ENCODE assay signal across 20 mouse cellular contexts in the genomic region with DNA sequence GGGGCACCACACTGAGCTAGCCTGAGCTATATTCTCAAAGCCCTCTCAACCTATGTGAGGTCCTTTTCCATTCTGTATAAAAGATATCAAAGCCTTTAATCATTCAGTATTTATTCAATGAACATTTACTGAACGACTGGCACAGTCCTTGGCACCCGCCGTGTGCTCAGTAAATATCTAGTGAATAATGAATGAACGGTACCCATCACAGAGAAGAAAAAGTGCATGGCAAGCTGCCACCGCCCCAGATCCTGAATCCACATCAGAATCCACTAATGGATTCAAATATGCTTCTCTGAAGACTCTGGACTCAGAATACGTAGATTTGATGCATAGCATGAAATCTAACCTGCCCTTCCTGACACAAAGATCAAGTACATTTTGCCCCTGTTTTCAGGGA. TPM values are rescaled to one million over a fixed set of nuclear protein-coding genes. Genes with fewer than 3 reads are reported as not detected.
DNase-seq lines count a peak whose midpoint lies in the region; ATAC-seq and TF ChIP-seq lines count a peak whose summit lies in the region.
"Had no signal": no experiment of that assay in that cellular context is flagged by ENCODE, and none has a peak within 500 bp of the region (broad histone marks: within the 10 kb centered on the region; RNA-seq: fewer than 3 reads in every experiment).

No protein-coding gene starts in this region.

- no peak overlapping the region for H3K9ac ChIP-seq in kidney, embryonic 15.5 days
- no peak overlapping the region for H3K9ac ChIP-seq in stomach, embryonic 14.5 days (replicated peaks; ENCODE audit: low read depth, low read length)
- H3K9ac ChIP-seq in stomach, postnatal 0 days (ENCODE audit: low read length) = no peak overlapping the region
- no peak overlapping the region for H3K9ac ChIP-seq in forebrain, embryonic 11.5 days (ENCODE audit: low read length)
- no peak overlapping the region for H3K9ac ChIP-seq in stomach, embryonic 15.5 days
- H3K9ac ChIP-seq: hindbrain, embryonic 15.5 days; limb, embryonic 13.5 days; liver, embryonic 14.5 days; neural tube, embryonic 12.5 days had no signal

- no peaks in the 10 kb centered on the region for H3K27me3 ChIP-seq in kidney, embryonic 15.5 days
- H3K27me3 ChIP-seq in stomach, embryonic 14.5 days (ENCODE audit: control insufficient read depth, insufficient read depth, low read length) = no peaks in the 10 kb centered on the region
- no peaks in the 10 kb centered on the region for H3K27me3 ChIP-seq in stomach, postnatal 0 days (ENCODE audit: control insufficient read depth, insufficient read depth, low read length)
- H3K27me3 ChIP-seq in forebrain, embryonic 11.5 days (ENCODE audit: control insufficient read depth, insufficient read depth, low read length) = no peaks in the 10 kb centered on the region
- no peaks in the 10 kb centered on the region for H3K27me3 ChIP-seq in stomach, embryonic 15.5 days (replicated peaks)
- H3K27me3 ChIP-seq: hindbrain, embryonic 15.5 days; neural tube, embryonic 12.5 days had no signal

- DNase-seq in kidney, adult 8-10 months = no peak
- DNase-seq in stomach, postnatal 0 days (ENCODE audit: low spot score) = no peak
- no peak for DNase-seq in forebrain, embryonic 11.5 days (ENCODE audit: low spot score)
- DNase-seq in adrenal gland, postnatal 10 days = no peak
- no peak for DNase-seq in embryo, embryonic 10.5 days (ENCODE audit: low spot score)
- DNase-seq: cerebellum, adult 9-11 months; gastrocnemius, adult 2 months; heart, adult 18-20 months; heart, postnatal 14 days; kidney, adult 11 months; lung, postnatal 4 days; thymus, postnatal 4 days had no signal

- H3K9me3 ChIP-seq in kidney, embryonic 15.5 days (replicated peaks) = no peaks in the 10 kb centered on the region
- no peaks in the 10 kb centered on the region for H3K9me3 ChIP-seq in stomach, embryonic 14.5 days (ENCODE audit: control insufficient read depth, low read depth, low read length)
- H3K9me3 ChIP-seq in stomach, postnatal 0 days (ENCODE audit: control insufficient read depth, low read length) = no peaks in the 10 kb centered on the region
- no peaks in the 10 kb centered on the region for H3K9me3 ChIP-seq in forebrain, embryonic 11.5 days (ENCODE audit: control insufficient read depth, low read length)
- H3K9me3 ChIP-seq in stomach, embryonic 15.5 days = no peaks in the 10 kb centered on the region
- H3K9me3 ChIP-seq: hindbrain, embryonic 15.5 days; limb, embryonic 13.5 days; midbrain, embryonic 10.5 days; neural tube, embryonic 12.5 days had no signal

- peaks cover 88% of the 10 kb centered on the region for H3K4me1 ChIP-seq in kidney, embryonic 15.5 days
- peaks cover 60% of the 10 kb centered on the region for H3K4me1 ChIP-seq in stomach, embryonic 14.5 days (ENCODE audit: control insufficient read depth, insufficient read depth, low read length)
- H3K4me1 ChIP-seq in stomach, postnatal 0 days (replicated peaks; ENCODE audit: control insufficient read depth, insufficient read depth) = peaks cover 22% of the 10 kb centered on the region
- peaks cover 55% of the 10 kb centered on the region for H3K4me1 ChIP-seq in forebrain, embryonic 11.5 days (replicated peaks; ENCODE audit: control insufficient read depth, insufficient read depth, low read length)
- peaks cover 54% of the 10 kb centered on the region for H3K4me1 ChIP-seq in stomach, embryonic 15.5 days

- peaks cover 21% of the 10 kb centered on the region for H3K36me3 ChIP-seq in kidney, embryonic 15.5 days
- H3K36me3 ChIP-seq in stomach, embryonic 14.5 days (ENCODE audit: control insufficient read depth, insufficient read depth, low read length) = peaks cover 16% of the 10 kb centered on the region
- no peaks in the 10 kb centered on the region for H3K36me3 ChIP-seq in stomach, postnatal 0 days (ENCODE audit: control insufficient read depth, insufficient read depth, low read length)
- no peaks in the 10 kb centered on the region for H3K36me3 ChIP-seq in forebrain, embryonic 11.5 days (ENCODE audit: control insufficient read depth, insufficient read depth, low read length)
- no peaks in the 10 kb centered on the region; the same call in 1 of the 2 replicates for H3K36me3 ChIP-seq in stomach, embryonic 15.5 days
- H3K36me3 ChIP-seq: hindbrain, embryonic 15.5 days; neural tube, embryonic 12.5 days had no signal

- no peak for TF ChIP-seq CTCF in stomach, postnatal 0 days (IDR thresholded peaks at IDR 0.05; ENCODE audit: low read depth)

- 78% methylated on average over 6 of the region's 6 CpGs for WGBS in kidney, embryonic 15.5 days
- WGBS in stomach, embryonic 14.5 days = 69% methylated on average over 6 of the region's 6 CpGs
- 45% methylated on average over 6 of the region's 6 CpGs for WGBS in stomach, postnatal 0 days
- WGBS in forebrain, embryonic 11.5 days = 78% methylated on average over 6 of the region's 6 CpGs
- 58% methylated on average over 6 of the region's 6 CpGs for WGBS in stomach, embryonic 15.5 days

- no peak overlapping the region for H3K4me3 ChIP-seq in kidney, embryonic 15.5 days (replicated peaks)
- H3K4me3 ChIP-seq in stomach, embryonic 14.5 days (ENCODE audit: low read depth, low read length) = no peak overlapping the region
- H3K4me3 ChIP-seq in stomach, postnatal 0 days (ENCODE audit: low read depth, low read length) = no peak overlapping the region
- H3K4me3 ChIP-seq in forebrain, embryonic 11.5 days (ENCODE audit: low read depth, low read length) = no peak overlapping the region
- no peak overlapping the region for H3K4me3 ChIP-seq in stomach, embryonic 15.5 days (replicated peaks)
- H3K4me3 ChIP-seq: gastrocnemius, adult 2 months; hindbrain, embryonic 15.5 days; limb, embryonic 13.5 days; midbrain, embryonic 10.5 days; neural tube, embryonic 12.5 days had no signal

- no peak for ATAC-seq in kidney, embryonic 15.5 days (replicated peaks; ENCODE audit: low FRiP score)
- no peak for ATAC-seq in stomach, embryonic 14.5 days (ENCODE audit: insufficient number of reproducible peaks, insufficient read depth, low FRiP score, low read depth)
- ATAC-seq in stomach, postnatal 0 days (ENCODE audit: low FRiP score, low TSS enrichment) = no peak
- ATAC-seq in forebrain, embryonic 11.5 days (replicated peaks; ENCODE audit: low FRiP score) = no peak
- ATAC-seq in stomach, embryonic 15.5 days (ENCODE audit: insufficient read depth, low FRiP score, low read depth) = no peak

- H3K27ac ChIP-seq in kidney, embryonic 15.5 days = peak overlapping the region; percentile 95
- peak overlapping the region; percentile 10; the same call in 1 of the 2 replicates for H3K27ac ChIP-seq in stomach, embryonic 14.5 days (ENCODE audit: low read length)
- no peak overlapping the region for H3K27ac ChIP-seq in stomach, postnatal 0 days (replicated peaks)
- H3K27ac ChIP-seq in forebrain, embryonic 11.5 days (ENCODE audit: low read depth, low read length) = peak overlapping the region; percentile 28; the same call in 1 of the 2 replicates
- 0 out of 2 replicates have a peak overlapping the region, but pooled peaks have one; percentile 57 for H3K27ac ChIP-seq in stomach, embryonic 15.5 days
- H3K27ac ChIP-seq: gastrocnemius, adult 2 months; hindbrain, embryonic 15.5 days; limb, embryonic 13.5 days; liver, embryonic 14.5 days; neural tube, embryonic 12.5 days had no signal

- 0 out of 2 replicates have a peak overlapping the region, but pooled peaks have one; percentile 12 for H3K4me2 ChIP-seq in kidney, embryonic 15.5 days
- no peak overlapping the region for H3K4me2 ChIP-seq in stomach, embryonic 14.5 days (replicated peaks; ENCODE audit: low read depth, low read length)
- no peak overlapping the region for H3K4me2 ChIP-seq in stomach, postnatal 0 days (replicated peaks; ENCODE audit: low read depth)
- H3K4me2 ChIP-seq in forebrain, embryonic 11.5 days (ENCODE audit: low read depth, low read length, severe bottlenecking) = no peak overlapping the region
- H3K4me2 ChIP-seq in stomach, embryonic 15.5 days = no peak overlapping the region
- H3K4me2 ChIP-seq: hindbrain, embryonic 15.5 days; limb, embryonic 13.5 days; neural tube, embryonic 12.5 days had no signal

- TF ChIP-seq EP300 in stomach, postnatal 0 days (optimal IDR thresholded peaks at IDR 0.05) = no peak

RNA-seq across cellular contexts. Expression of gene Pbx1, which starts 45.9 kb away (rescaled TPM):
- 81.9 and 84.5 TPM in 2 replicates for polyA plus RNA-seq in kidney, embryonic 15.5 days (2015; fragmentation: Nextera tagmentation; extraction: Ambion mirVana)
- 60.3 and 64.1 TPM in 2 replicates for polyA plus RNA-seq in stomach, embryonic 14.5 days (2014; fragmentation: Nextera tagmentation; extraction: Ambion mirVana)
- 23.1 and 23.2 TPM in 2 replicates for polyA plus RNA-seq in stomach, postnatal 0 days (2015; fragmentation: Nextera tagmentation; extraction: Ambion mirVana)
- polyA plus RNA-seq in forebrain, embryonic 11.5 days (2014; fragmentation: Nextera tagmentation; extraction: Ambion mirVana) = 45.8 and 51.1 TPM in 2 replicates
- polyA plus RNA-seq in stomach, embryonic 15.5 days (2015; fragmentation: Nextera tagmentation; extraction: Ambion mirVana) = 35.1 and 36.2 TPM in 2 replicates
- total RNA-seq in adrenal gland, postnatal 10 days (2021) = 100 to 1,000 TPM; 117 to 131 TPM
